Mouse (Mus musculus) hindbrain, embryonic 14.5 days (tissue): ENCODE results near the gene Adgrd1. TPM values are rescaled to one million over a fixed set of nuclear protein-coding genes. Genes with fewer than 3 reads are reported as not detected.

Experiments
- ATAC-seq: fragments of 200-750 bp; cut with Nextera tagmentation; 2 replicates; pipeline ENCODE4 v1.8.0; 2017; ENCODE audit warnings: moderate number of reproducible peaks, mild to moderate bottlenecking, moderate TSS enrichment, moderate library complexity; ENCODE audit not compliant: low FRiP score
- DNase-seq: peaks from one replicate; pipeline ENCODE4 v3.0.0-alpha.2; 2015; ENCODE audit warnings: low spot score
- H3K27ac ChIP-seq: fragments of 300-500 bp; sonication (generic); 2 replicates; pipeline ENCODE4 v1.5.1; 2014; ENCODE audit warnings: mild to moderate bottlenecking, moderate library complexity
- H3K27me3 ChIP-seq: fragments of 300-500 bp; sonication (generic); 2 replicates; pipeline ENCODE4 v1.6.1; 2014; ENCODE audit warnings: mild to moderate bottlenecking, low read length, mixed read lengths; ENCODE audit not compliant: control insufficient read depth, insufficient read depth
- H3K36me3 ChIP-seq: fragments of 300-500 bp; sonication (generic); replicated peaks from 2 replicates; pipeline ENCODE4 v1.6.1; 2014; ENCODE audit not compliant: control insufficient read depth, insufficient read depth
- H3K4me1 ChIP-seq: fragments of 300-500 bp; sonication (generic); replicated peaks from 2 replicates; pipeline ENCODE4 v1.6.1; 2014; ENCODE audit warnings: antibody characterized with exemption, low read length, mixed read lengths; ENCODE audit not compliant: control insufficient read depth, insufficient read depth
- H3K4me2 ChIP-seq: fragments of 300-500 bp; sonication (generic); replicated peaks from 2 replicates; pipeline ENCODE4 v1.6.1; 2014; ENCODE audit warnings: mild to moderate bottlenecking, moderate library complexity
- H3K4me3 ChIP-seq: fragments of 300-500 bp; sonication (generic); replicated peaks from 2 replicates; pipeline ENCODE4 v1.5.1; 2014; ENCODE audit warnings: mild to moderate bottlenecking, low read length
- H3K9ac ChIP-seq: fragments of 300-500 bp; sonication (generic); 2 replicates; pipeline ENCODE4 v1.6.1; 2014
- H3K9me3 ChIP-seq: fragments of 300-500 bp; sonication (generic); 2 replicates; pipeline ENCODE4 v1.6.1; 2016; ENCODE audit warnings: low read length; ENCODE audit not compliant: control insufficient read depth
- WGBS: fragments of 180-500 bp; shearing (Covaris S2); extraction: QIAGEN DNeasy Blood & Tissue Kit; methylation state at CpG from one replicate; pipeline ENCODE4 v1.1.7; 2014; 5-methylcytosine and 5-hydroxymethylcytosine counted together
- polyA plus RNA-seq: library from polyadenylated mRNA; unstranded; fragments of >200 nt; fragmentation: Nextera tagmentation; extraction: Ambion mirVana; gene quantifications from 2 replicates; pipeline ENCODE4 v1.2.1, GENCODE M21; 2014

Adgrd1 gene
- polyA plus RNA-seq, 1 experiment from 2014 or later = 0.12 TPM

DNA sequence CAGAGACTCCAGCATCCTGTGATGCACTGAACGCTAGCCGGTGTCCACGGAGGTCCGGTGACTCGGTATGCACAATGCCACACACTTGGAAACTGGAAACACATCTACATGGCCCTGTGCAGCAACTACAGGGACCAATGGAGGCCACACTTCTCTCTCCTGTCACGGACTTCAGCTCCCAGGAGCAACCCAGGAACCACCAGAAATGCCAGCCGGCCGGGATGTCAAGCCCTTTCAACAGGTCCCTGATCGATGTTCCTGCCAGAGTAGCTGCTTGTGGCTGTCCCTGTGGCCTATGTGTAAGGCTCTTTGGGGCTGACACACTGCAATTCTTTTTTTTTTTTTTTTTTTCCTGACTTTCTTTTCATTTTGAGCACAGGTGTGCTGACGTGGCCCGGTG is 32.4 kb upstream of the Adgrd1 start:
- H3K27me3 ChIP-seq = no peaks in the 10 kb centered on the region
- H3K36me3 ChIP-seq = no peaks in the 10 kb centered on the region
- DNase-seq (no peak), ATAC-seq (no peak)
- no peak overlapping the region for H3K9ac ChIP-seq
- 0 out of 2 replicates have a peak, but pooled peaks cover 3% of the 10 kb centered on the region for H3K4me1 ChIP-seq
- WGBS = 64% methylated on average over 11 of the region's 11 CpGs
- no peak overlapping the region for H3K4me2 ChIP-seq
- no peak overlapping the region for H3K4me3 ChIP-seq
- no peak overlapping the region for H3K27ac ChIP-seq
- H3K9me3 ChIP-seq = no peaks in the 10 kb centered on the region

DNA sequence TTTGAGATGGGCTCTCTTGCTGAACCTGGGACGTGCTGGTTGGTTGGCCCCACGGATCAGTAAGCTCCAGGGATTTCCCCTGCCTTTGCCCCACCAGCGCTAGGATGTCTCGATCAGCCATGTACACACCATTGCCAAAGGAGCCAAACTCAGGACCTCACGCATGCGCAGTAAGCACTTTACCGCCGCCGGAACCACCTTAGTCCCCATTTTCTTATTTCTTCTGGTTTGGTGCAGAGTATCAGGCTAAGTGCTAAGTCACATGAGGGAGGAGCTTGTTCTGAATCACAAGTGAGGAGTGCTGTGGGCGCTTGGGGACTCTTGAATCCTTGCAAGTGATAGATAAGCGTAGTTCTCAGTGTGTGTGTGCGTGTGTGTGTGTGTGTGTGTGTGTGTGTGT is 31.2 kb upstream of the Adgrd1 start:
- no peak for ATAC-seq
- Histone ChIP-seq H3K9ac (no peak overlapping the region), H3K27ac (no peak overlapping the region), H3K4me3 (no peak overlapping the region), H3K27me3 (no peaks in the 10 kb centered on the region), H3K9me3 (no peaks in the 10 kb centered on the region), H3K4me2 (no peak overlapping the region), H3K36me3 (no peaks in the 10 kb centered on the region), H3K4me1 (0 out of 2 replicates have a peak, but pooled peaks cover 3% of the 10 kb centered on the region)
- no peak for DNase-seq
- 83% methylated on average over 12 of the region's 12 CpGs for WGBS

DNA sequence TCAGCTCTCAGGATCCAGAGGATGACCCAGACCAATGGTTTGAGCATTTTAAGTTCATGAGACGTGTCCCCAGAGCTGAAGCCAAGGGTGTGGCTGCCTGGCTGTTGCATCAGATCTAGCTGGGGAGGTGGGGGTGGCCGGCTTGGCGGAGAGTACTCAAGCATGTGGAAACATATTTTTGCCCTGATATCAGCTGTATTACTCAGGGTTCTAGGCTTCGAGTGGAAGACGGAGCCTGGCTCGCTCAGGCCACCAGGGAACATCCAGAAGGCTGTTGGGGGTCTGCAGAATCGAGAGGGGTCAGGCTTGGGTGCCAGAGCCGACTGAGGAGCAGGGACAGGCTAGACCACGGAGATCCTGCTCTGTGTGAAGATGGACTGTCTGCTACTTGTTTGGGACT is 30.6 kb upstream of the Adgrd1 start:
- WGBS = 85% methylated on average over 9 of the region's 9 CpGs
- Histone ChIP-seq H3K27ac (no peak overlapping the region), H3K4me1 (peaks cover 3% of the 10 kb centered on the region; the same call in 1 of the 2 replicates), H3K4me3 (no peak overlapping the region), H3K9me3 (no peaks in the 10 kb centered on the region), H3K4me2 (no peak overlapping the region), H3K36me3 (no peaks in the 10 kb centered on the region), H3K9ac (no peak overlapping the region), H3K27me3 (no peaks in the 10 kb centered on the region)
- ATAC-seq (no peak), DNase-seq (no peak)

DNA sequence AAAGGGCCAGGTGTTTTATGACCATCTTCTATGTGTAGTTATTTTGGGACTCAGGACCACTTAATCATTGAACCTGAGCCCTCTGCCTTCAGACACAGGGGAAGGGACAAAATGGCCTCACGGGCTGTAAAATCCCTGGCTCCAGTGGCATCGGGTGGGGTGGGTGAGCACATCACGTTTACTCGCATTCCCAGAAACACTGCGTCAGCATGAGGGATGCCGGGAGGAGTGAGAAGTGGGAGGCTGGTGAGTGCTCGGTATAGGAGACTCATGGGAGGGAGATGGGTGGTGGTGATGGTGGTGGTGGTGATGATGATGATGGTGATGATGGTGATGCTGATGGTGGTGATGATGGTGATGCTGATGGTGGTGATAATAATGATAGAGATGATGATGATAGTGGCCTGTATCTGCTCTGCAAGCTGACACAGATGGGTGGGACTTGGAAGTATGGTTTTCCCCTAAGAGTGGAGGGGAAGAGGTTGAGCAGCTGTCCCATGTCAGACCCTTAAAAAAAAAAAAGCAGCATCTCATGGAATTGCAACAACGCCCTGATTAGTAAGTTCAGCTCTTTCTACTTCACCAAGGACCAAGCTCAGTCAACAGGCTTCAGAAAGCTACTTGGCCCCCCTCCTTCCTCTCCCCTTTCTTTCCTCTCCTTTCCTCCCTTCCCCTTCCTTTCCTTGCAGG is 29.9 kb upstream of the Adgrd1 start:
- H3K27ac ChIP-seq = no peak overlapping the region
- H3K4me1 ChIP-seq = peaks cover 3% of the 10 kb centered on the region; the same call in 1 of the 2 replicates
- H3K4me2 ChIP-seq = no peak overlapping the region
- H3K27me3 ChIP-seq = no peaks in the 10 kb centered on the region
- no peaks in the 10 kb centered on the region for H3K9me3 ChIP-seq
- 91% methylated on average over 8 of the region's 8 CpGs for WGBS
- ATAC-seq = no peak
- DNase-seq = no peak
- no peaks in the 10 kb centered on the region for H3K36me3 ChIP-seq
- H3K4me3 ChIP-seq = no peak overlapping the region
- H3K9ac ChIP-seq = no peak overlapping the region

DNA sequence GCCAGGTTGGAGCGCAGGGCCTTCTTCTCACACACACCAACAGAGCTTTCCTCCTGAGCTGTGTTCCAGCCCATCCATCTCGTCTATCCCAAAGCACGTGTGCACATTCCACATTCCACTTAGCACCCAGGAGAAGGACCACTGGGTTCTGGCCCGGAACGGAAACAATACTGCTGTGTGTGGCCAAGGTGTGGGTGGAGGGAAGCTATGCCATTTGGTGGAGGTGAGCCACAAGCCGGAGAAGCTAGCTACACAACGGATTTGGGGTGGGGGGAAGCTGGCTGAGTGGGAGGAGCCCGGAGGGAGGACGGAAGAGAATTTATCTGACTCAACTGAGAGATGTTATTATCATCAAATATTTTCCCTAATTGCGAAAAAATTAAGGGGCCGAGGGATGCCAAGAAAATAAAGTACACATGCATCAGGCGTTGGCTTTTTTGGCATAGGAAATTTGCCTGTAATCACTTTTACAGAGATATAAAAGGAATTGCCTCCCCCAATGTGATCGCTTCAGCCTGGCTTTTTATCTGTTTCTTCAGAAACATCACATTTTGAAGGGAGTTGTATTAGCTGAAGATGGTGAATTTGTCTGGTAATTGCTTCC is 29.2 kb upstream of the Adgrd1 start:
- no peak overlapping the region for H3K27ac ChIP-seq
- no peaks in the 10 kb centered on the region for H3K36me3 ChIP-seq
- no peaks in the 10 kb centered on the region for H3K9me3 ChIP-seq
- no peak overlapping the region for H3K4me3 ChIP-seq
- WGBS = 83% methylated on average over 13 of the region's 13 CpGs
- DNase-seq = no peak
- peaks cover 7% of the 10 kb centered on the region for H3K4me1 ChIP-seq
- no peak for ATAC-seq
- no peaks in the 10 kb centered on the region for H3K27me3 ChIP-seq
- no peak overlapping the region for H3K9ac ChIP-seq
- H3K4me2 ChIP-seq = no peak overlapping the region

DNA sequence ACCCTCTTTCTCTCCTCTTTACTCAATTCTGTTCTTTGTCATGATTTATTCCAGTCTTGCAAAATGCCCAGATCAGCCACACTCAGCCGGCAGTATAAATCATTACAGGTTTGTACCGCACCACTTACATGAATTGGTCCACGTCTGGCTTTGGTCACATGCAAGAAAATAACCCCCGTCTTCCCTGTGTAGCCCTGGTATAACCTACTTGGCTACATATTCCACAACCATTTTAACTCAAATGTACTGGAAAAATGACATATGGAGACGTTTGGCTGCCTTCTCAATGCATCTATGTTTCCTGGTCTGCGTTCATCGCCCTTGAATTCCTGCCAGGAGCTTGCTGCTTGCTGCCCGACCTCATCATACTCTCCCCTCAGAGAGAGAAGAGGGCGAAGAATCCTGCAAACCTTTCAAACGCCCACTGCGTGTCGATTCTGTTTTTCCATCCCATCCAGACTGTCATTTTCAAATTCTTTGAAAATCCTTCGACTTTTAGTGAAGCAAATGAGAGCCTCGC is 24.7 kb upstream of the Adgrd1 start:
- Histone ChIP-seq H3K4me2 (no peak overlapping the region), H3K9ac (no peak overlapping the region), H3K4me3 (no peak overlapping the region), H3K9me3 (no peaks in the 10 kb centered on the region), H3K36me3 (no peaks in the 10 kb centered on the region), H3K27me3 (no peaks in the 10 kb centered on the region), H3K27ac (peak overlapping the region; percentile 28; the same call in 1 of the 2 replicates), H3K4me1 (peaks cover 8% of the 10 kb centered on the region)
- WGBS = 59% methylated on average over 14 of the region's 14 CpGs
- no peak for ATAC-seq
- peak; percentile 52 for DNase-seq

DNA sequence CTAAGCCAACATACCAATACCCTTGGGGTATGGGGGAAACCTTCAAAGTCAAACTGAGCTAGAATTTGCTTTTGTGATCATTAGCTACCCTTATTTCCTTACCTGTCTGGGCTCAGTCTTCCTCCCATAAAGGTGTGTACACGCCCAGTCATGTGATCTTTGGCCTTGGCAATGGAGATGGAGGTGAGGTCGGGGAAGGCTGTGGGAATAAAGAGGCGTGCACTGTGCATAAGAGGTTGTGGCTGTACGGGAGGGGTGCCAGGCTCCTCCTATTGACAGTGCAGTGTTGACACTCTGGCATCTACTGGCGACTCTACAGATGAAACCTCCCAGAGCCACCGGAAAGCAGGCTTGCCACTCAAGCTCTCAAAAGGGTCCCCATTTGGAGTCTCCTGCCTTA is 23.1 kb upstream of the Adgrd1 start:
- no peak for DNase-seq
- 80% methylated on average over 6 of the region's 6 CpGs for WGBS
- Histone ChIP-seq H3K4me3 (no peak overlapping the region), H3K27me3 (no peaks in the 10 kb centered on the region), H3K27ac (no peak overlapping the region), H3K9ac (no peak overlapping the region), H3K4me1 (peaks cover 8% of the 10 kb centered on the region), H3K9me3 (no peaks in the 10 kb centered on the region), H3K4me2 (no peak overlapping the region), H3K36me3 (no peaks in the 10 kb centered on the region)
- no peak for ATAC-seq

DNA sequence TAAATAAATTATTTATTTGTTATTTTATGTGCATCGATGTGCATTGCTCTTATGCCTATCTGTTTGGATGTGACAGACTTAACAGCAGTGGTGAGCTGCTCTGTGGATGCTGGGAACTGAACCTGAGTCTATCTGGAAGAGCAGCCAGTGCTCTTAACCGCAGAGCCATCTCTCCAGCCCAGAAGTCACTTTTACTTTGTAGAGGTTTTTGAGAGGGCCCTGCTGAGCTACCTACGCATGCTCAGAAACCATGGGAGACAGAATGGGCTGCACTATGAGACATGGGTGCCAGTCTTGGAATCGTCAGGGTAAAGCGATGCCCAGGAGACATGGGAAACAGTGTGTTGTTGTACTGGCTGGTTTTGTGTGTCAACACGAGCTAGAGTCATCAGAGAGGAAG is 20.5 kb upstream of the Adgrd1 start:
- H3K4me3 ChIP-seq = no peak overlapping the region
- no peaks in the 10 kb centered on the region for H3K9me3 ChIP-seq
- H3K27ac ChIP-seq = no peak overlapping the region
- no peak overlapping the region for H3K9ac ChIP-seq
- 91% methylated on average over 6 of the region's 6 CpGs for WGBS
- H3K4me2 ChIP-seq = no peak overlapping the region
- H3K36me3 ChIP-seq = no peaks in the 10 kb centered on the region
- H3K27me3 ChIP-seq = no peaks in the 10 kb centered on the region
- DNase-seq (no peak), ATAC-seq (no peak)
- H3K4me1 ChIP-seq = peaks cover 8% of the 10 kb centered on the region

DNA sequence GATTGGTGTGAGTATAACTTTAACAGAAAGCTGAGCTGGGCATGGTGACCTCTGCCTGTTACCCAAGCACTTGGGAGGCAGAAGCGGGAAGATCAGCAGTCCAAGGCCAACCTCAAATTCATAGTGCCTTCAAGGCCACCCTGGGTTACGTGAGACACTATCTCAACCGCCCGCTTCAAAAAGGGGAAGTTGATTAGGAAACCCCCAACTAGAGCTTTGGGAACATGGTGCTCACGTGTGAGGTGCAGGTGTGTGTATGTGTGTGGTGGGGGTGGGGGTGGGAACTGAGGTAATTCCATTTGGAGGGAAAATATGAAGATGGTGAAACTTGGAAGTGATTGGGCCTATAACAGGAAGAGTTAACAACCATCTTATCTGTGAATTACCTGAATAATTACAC is 19.3 kb upstream of the Adgrd1 start:
- ATAC-seq (no peak), DNase-seq (no peak)
- 91% methylated on average over 5 of the region's 5 CpGs for WGBS
- Histone ChIP-seq H3K9me3 (no peaks in the 10 kb centered on the region), H3K27me3 (no peaks in the 10 kb centered on the region), H3K4me2 (no peak overlapping the region), H3K36me3 (no peaks in the 10 kb centered on the region), H3K27ac (no peak overlapping the region), H3K9ac (no peak overlapping the region), H3K4me3 (no peak overlapping the region), H3K4me1 (peaks cover 4% of the 10 kb centered on the region)
